Mouse (Mus musculus): ENCODE results near the gene Upk2.
"Not testable (repeated sequence)": the region's sequence is repeated elsewhere in the genome, so short reads cannot be mapped to it uniquely, and the experiment has no call there.

DNA sequence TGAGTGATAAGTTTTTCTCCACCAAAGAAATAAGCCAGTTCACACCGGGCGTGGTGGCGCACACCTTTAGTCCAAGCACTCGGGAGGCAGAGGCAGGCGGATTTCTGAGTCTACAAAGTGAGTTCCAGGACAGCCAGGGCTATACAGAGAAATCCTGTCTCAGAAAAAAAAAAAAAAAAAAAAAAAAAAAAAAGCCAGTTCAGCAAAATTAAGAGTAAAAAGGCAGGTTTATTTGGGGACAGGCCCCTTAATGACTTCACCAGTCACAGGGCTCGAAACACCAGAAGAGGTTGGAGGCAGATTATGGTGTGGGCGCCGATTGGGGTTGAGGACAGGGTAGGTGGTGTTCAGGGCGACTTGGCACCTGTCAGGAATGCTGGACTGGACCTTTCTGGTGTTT is 35.0 kb downstream of the Upk2 start:
- TF ChIP-seq POLR2A (IDR thresholded peaks at IDR 0.05; ENCODE audit: insufficient read depth, low read length); CTCF (IDR thresholded peaks at IDR 0.05; ENCODE audit: low read depth, low read length); EP300 (IDR thresholded peaks at IDR 0.05; ENCODE audit: insufficient read depth, low read depth, low read length): not testable (repeated sequence)
